Mouse (Mus musculus) cerebellum, adult 9-10 months (tissue): ENCODE data around the gene Hapln1.

Source experiments
- DNase-seq: peaks from one replicate; pipeline ENCODE4 v3.0.0; 2022

Hapln1 gene

DNA sequence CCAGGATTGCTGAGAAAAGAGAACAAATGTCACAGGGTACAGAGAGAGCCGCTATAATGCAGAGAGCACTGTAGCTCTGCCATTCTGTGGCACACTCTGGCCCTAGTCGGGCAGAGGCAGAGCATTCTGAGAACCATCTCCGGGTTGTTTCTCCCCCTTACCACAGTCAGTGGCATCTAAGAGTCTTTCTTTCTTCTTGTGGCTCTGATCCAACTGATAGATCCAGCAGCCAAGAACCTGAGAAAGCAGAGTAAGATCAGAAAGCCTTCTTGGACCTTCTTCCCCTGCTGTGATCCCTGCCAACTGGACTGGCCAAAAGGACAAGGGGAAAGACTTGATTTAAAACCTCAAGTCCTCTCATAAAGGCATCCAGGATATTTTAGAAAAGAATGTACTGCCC is 63.7 kb downstream of the Hapln1 start:
- no peak for DNase-seq

- no peak for DNase-seq
These were observed 67.8 kb downstream of the Hapln1 start for GRCm38 (mm10) chr13:89607399-89607798.

GRCm38 (mm10) chr13:89619064-89619463 is 79.5 kb downstream of the Hapln1 start:
- no peak for DNase-seq

GRCm38 (mm10) chr13:89634137-89634683 is 94.6 kb downstream of the Hapln1 start:
- DNase-seq, result peak; percentile 36

- no peak for DNase-seq
These were observed 97.4 kb downstream of the Hapln1 start for GRCm38 (mm10) chr13:89637012-89637411.

- DNase-seq, result no peak
These were observed 106.0 kb downstream of the Hapln1 start for GRCm38 (mm10) chr13:89645589-89645988.

DNA sequence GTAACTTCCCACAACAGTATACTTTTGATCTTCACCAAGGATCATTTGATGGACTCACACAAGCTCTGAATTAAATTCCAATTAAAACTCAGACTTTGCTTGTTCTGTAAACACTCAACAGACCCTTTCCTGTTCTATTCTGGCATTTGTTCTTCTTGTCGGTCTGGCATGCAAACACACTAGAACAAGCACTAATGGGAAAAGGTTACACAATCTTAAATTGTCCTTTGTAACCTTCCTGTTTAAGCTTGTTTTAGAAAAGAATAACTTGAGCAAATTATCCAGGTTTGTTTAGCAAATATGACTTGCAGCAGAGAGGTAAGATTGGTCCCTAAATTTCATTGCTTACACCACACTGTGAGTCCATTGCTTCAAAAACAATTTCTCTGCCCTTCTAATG is 113.2 kb downstream of the Hapln1 start:
- no peak for DNase-seq

DNA sequence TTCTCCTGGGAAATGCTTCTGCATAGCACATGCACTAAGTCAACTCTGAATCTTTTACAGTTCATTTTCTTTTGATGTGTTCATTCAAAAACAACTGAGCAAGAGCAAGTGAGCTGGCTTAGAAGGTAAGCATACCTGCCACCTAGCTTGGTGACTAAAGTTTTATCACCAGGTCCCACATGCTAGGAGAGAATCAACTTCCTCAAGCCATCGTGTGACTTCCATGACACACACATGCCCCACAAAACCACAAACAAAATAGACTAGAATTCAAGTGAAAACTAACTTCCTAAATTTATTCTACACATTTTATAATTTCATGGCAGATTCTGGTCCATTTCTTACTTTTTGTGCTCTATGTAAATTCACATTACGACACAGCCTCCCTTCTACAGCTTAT is 113.7 kb downstream of the Hapln1 start:
- DNase-seq, result no peak

DNA sequence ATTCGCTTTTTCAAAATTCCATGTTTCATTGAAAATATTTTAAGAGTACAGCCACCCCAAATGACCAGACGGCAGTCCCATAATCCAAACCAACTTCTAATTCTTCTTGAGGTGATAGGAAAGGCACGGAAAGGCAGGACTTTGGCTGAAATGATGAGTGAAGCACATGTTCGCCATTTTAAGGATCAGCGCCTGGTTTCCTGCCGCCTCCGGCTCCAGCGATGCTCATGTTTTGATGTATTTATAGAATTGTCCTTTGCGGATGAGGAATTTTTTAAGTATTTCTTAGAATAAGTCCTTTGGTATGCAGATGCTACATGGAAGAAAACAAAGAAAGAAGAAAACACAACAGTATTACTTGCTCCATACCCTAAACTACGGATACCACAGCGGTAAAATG is 117.5 kb downstream of the Hapln1 start:
- DNase-seq, result no peak
